Mouse (Mus musculus) erythroid progenitor cell, adult 5-6 weeks (primary cell): ENCODE results near the gene Mturn. TPM values are rescaled to one million over a fixed set of nuclear protein-coding genes. Genes with fewer than 3 reads are reported as not detected.

Experiments used
- ATAC-seq: replicated peaks from 2 replicates; pipeline ENCODE4 v1.8.0; 2016; ENCODE audit warnings: moderate number of reproducible peaks, mild to moderate bottlenecking, moderate TSS enrichment, inconsistent platforms; ENCODE audit not compliant: poor library complexity, low FRiP score, severe bottlenecking
- total RNA-seq, 2 experiments: library from RNA; stranded (forward) in 1 of 2; stranded (reverse) in 1 of 2; fragments of 150-400 nt in 1 of 2; fragments of 186-747, 209-891 nt in 1 of 2; gene quantifications; 2 replicates each; pipeline versions ENCODE4 v1.2.3 to v1.2.4; 2015 to 2017; ENCODE audit warnings: low replicate concordance in 2 of 2

Mturn gene
- total RNA-seq, 2 experiments from 2014 or later, result 23.1 to 29.0 TPM

GRCm38 (mm10) chr6:54692201-54692600 lies 10.8 kb downstream of the Mturn start:
- no peak for ATAC-seq

GRCm38 (mm10) chr6:54693286-54693685 lies 11.9 kb downstream of the Mturn start:
- ATAC-seq, result no peak

- no peak for ATAC-seq
Measured at GRCm38 (mm10) chr6:54698691-54699476, 17.5 kb downstream of the Mturn start.

- ATAC-seq, result peak; percentile 87
Measured at GRCm38 (mm10) chr6:54699477-54700056, 18.1 kb downstream of the Mturn start.

- ATAC-seq, result no peak
Measured at GRCm38 (mm10) chr6:54700516-54700915, 19.1 kb downstream of the Mturn start.

GRCm38 (mm10) chr6:54701901-54702300 lies 20.5 kb downstream of the Mturn start:
- ATAC-seq, result no peak

GRCm38 (mm10) chr6:54703633-54704538 lies 22.5 kb downstream of the Mturn start:
- ATAC-seq, result no peak

- no peak for ATAC-seq
Measured at GRCm38 (mm10) chr6:54704539-54704845, 23.1 kb downstream of the Mturn start.

- ATAC-seq, result no peak
Measured at GRCm38 (mm10) chr6:54704847-54705246, 23.4 kb downstream of the Mturn start.

GRCm38 (mm10) chr6:54705387-54705909 lies 24.0 kb downstream of the Mturn start:
- ATAC-seq, result peak; percentile 51; the same call in 1 of the 2 replicates

GRCm38 (mm10) chr6:54706099-54706498 lies 24.7 kb downstream of the Mturn start:
- no peak for ATAC-seq

GRCm38 (mm10) chr6:54706611-54707172 lies 25.3 kb downstream of the Mturn start:
- ATAC-seq, result no peak

GRCm38 (mm10) chr6:54708646-54709045 lies 27.2 kb downstream of the Mturn start:
- no peak for ATAC-seq

- no peak for ATAC-seq
Measured at GRCm38 (mm10) chr6:54715697-54716096, 34.3 kb downstream of the Mturn start.

GRCm38 (mm10) chr6:54718779-54719685 lies 37.6 kb downstream of the Mturn start:
- no peak for ATAC-seq

- no peak for ATAC-seq
Measured at GRCm38 (mm10) chr6:54719686-54720310, 38.4 kb downstream of the Mturn start.

- ATAC-seq, result no peak
Measured at GRCm38 (mm10) chr6:54720512-54721251, 39.3 kb downstream of the Mturn start.

GRCm38 (mm10) chr6:54721252-54721635 lies 39.8 kb downstream of the Mturn start:
- ATAC-seq, result no peak
